Mouse (Mus musculus) small intestine, adult 2 months (tissue): ENCODE measurements around the gene Upk3bl. TPM values are rescaled to one million over a fixed set of nuclear protein-coding genes. Genes with fewer than 3 reads are reported as not detected.
"Not testable (repeated sequence)": the region's sequence is repeated elsewhere in the genome, so short reads cannot be mapped to it uniquely, and the experiment has no call there.

ENCODE experiments used
- H3K27ac ChIP-seq: fragments of 200-500 bp; 2 replicates; pipeline ENCODE4 v1.5.1; 2012; ENCODE audit warnings: low read depth, low read length, control low read depth, inconsistent platforms; ENCODE audit not compliant: insufficient read depth
- H3K27me3 ChIP-seq: fragments of 200-500 bp; 2 replicates; pipeline ENCODE4 v1.6.1; 2012; ENCODE audit warnings: mild to moderate bottlenecking, moderate library complexity, low read length, inconsistent platforms; ENCODE audit not compliant: control insufficient read depth, insufficient read depth
- H3K36me3 ChIP-seq: fragments of 200-500 bp; 2 replicates; pipeline ENCODE4 v1.6.1; 2012; ENCODE audit warnings: mild to moderate bottlenecking, low read length, control low read depth, inconsistent platforms; ENCODE audit not compliant: control insufficient read depth, insufficient read depth
- H3K4me1 ChIP-seq: fragments of 200-500 bp; 2 replicates; pipeline ENCODE4 v1.6.1; 2012; ENCODE audit warnings: low read length, inconsistent platforms, mixed read lengths; ENCODE audit not compliant: control insufficient read depth, insufficient read depth, insufficient read length
- H3K4me3 ChIP-seq: fragments of 200-500 bp; 2 replicates; pipeline ENCODE4 v1.5.1; 2012; ENCODE audit warnings: low read depth, mild to moderate bottlenecking, control low read depth, inconsistent platforms, low read length, moderate library complexity
- CTCF ChIP-seq: fragments of 200-500 bp; IDR thresholded peaks from 2 replicates; pipeline ENCODE4 v1.5.1; 2012; ENCODE audit warnings: low read depth, mild to moderate bottlenecking, control low read depth, inconsistent platforms, low read length, moderate library complexity, mixed read lengths; ENCODE audit not compliant: insufficient replicate concordance, insufficient read length; ENCODE audit errors: extremely low read depth
- POLR2A ChIP-seq: fragments of 200-500 bp; IDR thresholded peaks from 2 replicates; pipeline ENCODE4 v1.6.1; 2012; ENCODE audit warnings: low read depth, mild to moderate bottlenecking, control low read depth, inconsistent platforms, low read length, moderate library complexity
- WGBS: fragments of 180-500 bp; shearing (Covaris S2); methylation state at CpG from one replicate; pipeline ENCODE4 v1.1.7; 2018; 5-methylcytosine and 5-hydroxymethylcytosine counted together
- polyA plus RNA-seq: library from polyadenylated mRNA; depleted of rRNA; stranded (reverse); fragments of >200 nt; gene quantifications from 2 replicates; pipeline ENCODE4 v1.2.3, GENCODE M21; 2012

The Upk3bl gene
- polyA plus RNA-seq, 1 experiment, result 1.7 TPM

GRCm38 (mm10) chr5:136038258-136039214, 15.8 kb upstream of the Upk3bl start, which contains the start of gene Upk3b:
TSS of gene Upk3b (plus strand) at chr5:136038496.
- WGBS, result 33% methylated on average over 17 of the region's 17 CpGs
- Histone ChIP-seq H3K27ac (no peak within 1 kb of the TSS), H3K4me1 (peaks cover 9% of the 10 kb centered on the region), H3K4me3 (no peak within 1 kb of the TSS), H3K27me3 (no peaks in the 10 kb centered on the region), H3K36me3 (no peaks in the 10 kb centered on the region)
- TF ChIP-seq POLR2A (no peak), CTCF (no peak)

GRCm38 (mm10) chr5:136040210-136040609, 14.1 kb upstream of the Upk3bl start:
- TF ChIP-seq POLR2A (no peak), CTCF (no peak)

DNA sequence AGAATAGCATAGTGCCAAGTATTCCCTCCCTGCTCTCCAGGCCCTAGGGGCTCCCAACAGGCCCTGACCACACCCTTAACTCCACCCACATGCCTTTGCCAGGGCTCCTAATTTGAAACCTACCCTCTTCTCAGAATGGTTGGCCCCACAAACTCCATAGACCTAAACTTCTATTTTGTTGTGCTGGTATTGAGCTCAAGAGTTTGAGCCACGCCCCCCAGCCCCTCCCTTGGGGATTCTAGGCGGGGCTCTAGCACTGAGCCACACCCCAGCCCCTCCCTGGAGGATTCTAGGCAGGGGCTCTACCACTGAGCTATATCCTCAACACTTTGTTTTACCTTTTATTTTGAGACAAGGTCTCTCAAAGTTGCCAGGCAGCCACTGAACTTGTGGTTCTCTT, 13.0 kb upstream of the Upk3bl start:
- Histone ChIP-seq H3K27me3 (no peaks in the 10 kb centered on the region), H3K36me3 (no peaks in the 10 kb centered on the region), H3K4me3 (no peak overlapping the region), H3K4me1 (peaks cover 9% of the 10 kb centered on the region), H3K27ac (no peak overlapping the region)
- WGBS, result 49% methylated on average over 2 of the region's 2 CpGs
- TF ChIP-seq CTCF, result no peak
- no peak for TF ChIP-seq POLR2A

More at GRCm38 (mm10) chr5:136040210-136040609, 14.1 kb upstream of the Upk3bl start:
- WGBS, result 62% methylated on average over 5 of the region's 5 CpGs
- H3K36me3 ChIP-seq, result no peaks in the 10 kb centered on the region
- peaks cover 9% of the 10 kb centered on the region for H3K4me1 ChIP-seq
- no peak overlapping the region for H3K4me3 ChIP-seq
- no peaks in the 10 kb centered on the region for H3K27me3 ChIP-seq
- no peak overlapping the region for H3K27ac ChIP-seq

DNA sequence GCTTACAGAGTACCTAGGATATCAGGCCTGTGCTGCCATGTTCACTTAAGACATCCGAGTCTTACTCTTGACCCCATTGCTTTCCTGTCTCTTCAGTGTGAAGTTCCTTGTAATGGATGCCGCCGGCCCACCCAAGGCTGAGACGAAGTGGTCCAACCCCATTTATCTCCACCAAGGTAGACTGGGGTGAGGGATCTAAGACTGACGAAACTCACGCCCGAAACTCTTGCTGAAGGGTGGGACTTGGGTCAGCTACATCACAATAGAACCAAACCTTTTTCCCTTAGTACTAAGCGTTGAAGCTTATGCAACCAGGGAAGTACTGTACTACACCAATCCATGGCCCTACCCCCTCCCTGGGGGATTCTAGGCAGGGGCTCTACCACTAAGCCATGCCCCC, 12.6 kb upstream of the Upk3bl start:
- H3K27ac ChIP-seq, result no peak overlapping the region
- no peak for TF ChIP-seq CTCF
- TF ChIP-seq POLR2A, result no peak
- no peaks in the 10 kb centered on the region for H3K36me3 ChIP-seq
- H3K4me1 ChIP-seq, result peaks cover 9% of the 10 kb centered on the region
- WGBS, result 92% methylated on average over 8 of the region's 8 CpGs
- no peak overlapping the region for H3K4me3 ChIP-seq
- H3K27me3 ChIP-seq, result no peaks in the 10 kb centered on the region

DNA sequence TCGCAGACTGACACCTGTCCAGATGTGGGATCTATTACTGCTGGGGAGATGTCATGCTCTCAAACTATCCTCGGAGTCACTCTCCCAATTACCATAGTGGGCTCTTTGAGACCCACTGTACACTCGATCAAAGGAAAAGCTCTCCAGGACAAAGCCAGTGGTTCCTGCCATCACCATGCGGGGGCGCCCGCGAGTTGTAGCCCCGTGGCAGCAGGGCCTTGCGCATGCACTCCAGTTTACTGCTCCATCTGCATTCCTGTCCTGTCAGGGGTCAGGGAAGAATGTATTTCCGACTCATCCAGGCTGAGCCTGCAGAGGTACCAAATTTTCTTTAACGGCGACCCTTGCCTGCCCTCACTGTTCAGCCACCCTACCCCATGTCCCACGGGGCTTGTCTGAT, 9.4 kb upstream of the Upk3bl start:
- no peak overlapping the region for H3K27ac ChIP-seq
- 67% methylated on average over 13 of the region's 13 CpGs for WGBS
- peaks cover 2% of the 10 kb centered on the region; the same call in 1 of the 2 replicates for H3K4me1 ChIP-seq
- no peak for TF ChIP-seq POLR2A
- TF ChIP-seq CTCF, result no peak
- no peaks in the 10 kb centered on the region for H3K36me3 ChIP-seq
- no peak overlapping the region for H3K4me3 ChIP-seq
- no peaks in the 10 kb centered on the region for H3K27me3 ChIP-seq

DNA sequence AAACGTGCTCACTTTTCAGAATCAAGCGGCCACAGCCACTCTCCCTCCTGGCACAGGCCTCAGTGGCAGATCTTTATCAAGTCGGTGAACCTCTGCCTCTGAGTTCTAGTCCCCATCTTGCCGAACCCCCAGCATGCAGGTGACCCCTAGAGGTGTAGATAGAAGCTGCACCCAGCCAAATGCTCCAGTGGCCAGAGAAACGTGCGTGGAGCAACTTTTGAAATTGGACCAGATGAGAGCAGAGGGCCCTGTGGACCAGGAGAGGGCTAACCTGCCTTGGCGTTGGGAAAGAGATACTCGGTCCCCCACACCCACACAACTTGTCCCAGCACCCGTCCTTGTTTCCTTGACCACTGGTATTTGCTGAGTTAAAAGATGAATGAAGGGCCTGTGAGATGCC, 8.9 kb upstream of the Upk3bl start:
- 30% methylated on average over 9 of the region's 9 CpGs for WGBS
- Histone ChIP-seq H3K27me3 (no peaks in the 10 kb centered on the region), H3K27ac (no peak overlapping the region), H3K4me3 (no peak overlapping the region), H3K36me3 (no peaks in the 10 kb centered on the region), H3K4me1 (no peaks in the 10 kb centered on the region; the same call in 1 of the 2 replicates)
- TF ChIP-seq CTCF, result peak; percentile 48; the same call in 1 of the 2 replicates
- TF ChIP-seq POLR2A, result no peak

GRCm38 (mm10) chr5:136045987-136046386, 8.3 kb upstream of the Upk3bl start:
- no peak overlapping the region for H3K4me3 ChIP-seq
- no peaks in the 10 kb centered on the region for H3K36me3 ChIP-seq
- TF ChIP-seq CTCF (peak; percentile 88; the same call in 1 of the 2 replicates), POLR2A (no peak)
- no peaks in the 10 kb centered on the region for H3K27me3 ChIP-seq
- WGBS, result 2% methylated on average over 10 of the region's 10 CpGs
- H3K27ac ChIP-seq, result no peak overlapping the region
- H3K4me1 ChIP-seq, result no peaks in the 10 kb centered on the region; the same call in 1 of the 2 replicates

- H3K4me1 ChIP-seq, H3K4me3 ChIP-seq, H3K36me3 ChIP-seq, H3K27ac ChIP-seq, H3K27me3 ChIP-seq: not testable (repeated sequence)
Measured at GRCm38 (mm10) chr5:136048541-136048940, 5.8 kb upstream of the Upk3bl start.
